Mouse (Mus musculus) liver, adult 2 months (tissue): ENCODE measurements at regions not wholly inside any gene's neighbourhood (a gene's known extent, or its start where the extent isn't known, plus 50 kb on each side); places are given as distances from the start of the nearest gene placed in this dataset.

ENCODE experiments used
- DNase-seq: peaks from one replicate; pipeline ENCODE4 v3.0.0-alpha.2; 2011; ENCODE audit warnings: low read depth, low spot score; ENCODE audit errors: extremely low read depth
- H3K27ac ChIP-seq: fragments of 200-500 bp; replicated peaks from 2 replicates; pipeline ENCODE4 v1.5.1; 2012; ENCODE audit warnings: low read depth, mild to moderate bottlenecking, control low read depth, inconsistent platforms, low read length; ENCODE audit not compliant: insufficient read depth
- H3K27me3 ChIP-seq: fragments of 200-500 bp; 2 replicates; pipeline ENCODE4 v1.6.1; 2012; ENCODE audit warnings: mild to moderate bottlenecking, moderate library complexity, low read length, inconsistent platforms; ENCODE audit not compliant: control insufficient read depth, insufficient read depth
- H3K36me3 ChIP-seq: fragments of 200-500 bp; 2 replicates; pipeline ENCODE4 v1.6.1; 2012; ENCODE audit warnings: low read length, inconsistent platforms; ENCODE audit not compliant: control insufficient read depth, insufficient read depth
- H3K4me1 ChIP-seq: fragments of 200-500 bp; 2 replicates; pipeline ENCODE4 v1.6.1; 2011; ENCODE audit warnings: low read length; ENCODE audit not compliant: control insufficient read depth, insufficient read depth
- H3K4me3 ChIP-seq: fragments of 200-500 bp; 2 replicates; pipeline ENCODE4 v1.5.1; 2011; ENCODE audit warnings: low read depth, mild to moderate bottlenecking, control low read depth, low read length, moderate library complexity; ENCODE audit not compliant: insufficient read depth
- H3K79me2 ChIP-seq: fragments of 200-500 bp; 2 replicates; pipeline ENCODE4 v1.6.1; 2012; ENCODE audit warnings: inconsistent platforms, mild to moderate bottlenecking, low read length, moderate library complexity; ENCODE audit not compliant: control insufficient read depth, insufficient read depth
- H3K9ac ChIP-seq: fragments of 200-500 bp; 2 replicates; pipeline ENCODE4 v1.6.1; 2012; ENCODE audit warnings: low read depth, mild to moderate bottlenecking, control low read depth, inconsistent platforms, low read length
- CTCF ChIP-seq: fragments of 200-500 bp; IDR thresholded peaks from 2 replicates; pipeline ENCODE4 v1.5.1; 2011; ENCODE audit warnings: low read depth, low read length, control low read depth
- POLR2A ChIP-seq: fragments of 200-500 bp; IDR thresholded peaks from 2 replicates; pipeline ENCODE4 v1.6.1; 2011; ENCODE audit warnings: low read length, control low read depth; ENCODE audit not compliant: insufficient read depth; ENCODE audit errors: extremely low read depth
- WGBS: fragments of 180-500 bp; shearing (Covaris S2); methylation state at CpG from one replicate; pipeline ENCODE4 v1.1.7; 2018; 5-methylcytosine and 5-hydroxymethylcytosine counted together

DNA sequence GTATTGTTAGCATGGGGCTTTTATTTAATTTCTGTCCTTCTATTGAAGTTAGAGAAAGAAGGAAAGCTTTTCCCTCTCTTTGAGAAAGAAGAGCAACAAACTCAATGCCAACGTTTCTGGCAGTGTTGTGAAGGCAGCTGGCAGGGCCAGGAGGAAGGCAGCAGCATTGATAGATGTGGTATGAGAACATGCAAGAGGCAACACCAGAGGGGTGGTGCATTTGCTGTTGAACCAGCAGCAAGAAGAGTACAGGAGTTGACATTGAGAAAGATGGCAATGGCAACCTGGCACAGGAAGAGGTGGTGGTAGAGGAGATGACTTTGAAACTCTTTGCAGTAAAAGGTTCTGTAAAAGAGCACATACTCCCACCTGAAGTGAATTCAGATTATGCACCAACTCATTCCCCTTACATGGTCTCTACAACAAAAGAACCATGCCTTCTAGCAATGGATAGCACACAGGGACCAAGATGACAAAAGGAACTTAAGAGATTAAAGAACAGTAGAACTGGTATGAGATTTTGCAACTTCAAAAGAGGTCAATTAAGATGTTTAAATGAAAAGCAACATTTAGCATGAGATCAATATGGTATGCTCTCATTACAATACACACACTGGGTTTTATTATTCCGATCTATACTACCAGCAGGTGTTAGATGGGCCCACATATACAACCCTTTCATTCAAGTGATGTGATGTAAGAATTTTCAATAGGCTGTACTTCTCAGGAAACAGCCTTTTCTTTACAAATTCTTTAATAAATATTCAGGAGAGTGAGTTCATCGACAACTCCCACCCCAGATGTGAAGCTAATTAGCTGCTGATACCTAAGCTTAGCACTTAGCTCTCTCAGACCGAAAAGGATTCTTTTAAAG, 495.1 kb upstream of the B3galt2 start:
- DNase-seq: no peak
- TF ChIP-seq POLR2A: no peak
- 57% methylated on average over 4 of the region's 4 CpGs for WGBS

DNA sequence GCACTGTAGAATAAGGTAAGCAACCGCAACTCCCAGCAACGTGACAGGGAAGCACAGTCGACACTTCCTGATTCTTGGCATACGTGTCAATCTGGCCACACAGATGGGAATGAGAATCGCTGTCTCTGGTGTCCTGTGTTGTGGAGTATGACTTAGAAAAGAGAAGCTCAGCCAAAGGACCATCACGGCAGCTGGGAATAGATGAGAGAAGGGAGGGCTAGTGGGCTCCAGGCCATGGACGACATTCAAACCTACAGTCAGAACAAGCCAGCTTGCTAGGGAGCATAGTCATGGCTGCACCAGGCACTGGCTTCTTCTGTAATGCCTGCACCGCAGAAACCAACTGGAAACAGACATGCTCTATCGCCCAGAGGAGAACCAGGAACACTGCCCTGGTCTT, 469.2 kb upstream of the B3galt2 start:
- no peak for DNase-seq
- Histone ChIP-seq H3K9ac (no peak overlapping the region), H3K4me3 (no peak overlapping the region), H3K79me2 (no peaks in the 10 kb centered on the region), H3K27me3 (no peaks in the 10 kb centered on the region), H3K27ac (no peak overlapping the region), H3K36me3 (no peaks in the 10 kb centered on the region), H3K4me1 (no peaks in the 10 kb centered on the region)
- TF ChIP-seq CTCF (no peak), POLR2A (no peak)
- 81% methylated on average over 9 of the region's 9 CpGs for WGBS

More for the DNA sequence above, 495.1 kb upstream of the B3galt2 start:
- no peak overlapping the region for H3K4me3 ChIP-seq
- no peaks in the 10 kb centered on the region for H3K36me3 ChIP-seq
- H3K27me3 ChIP-seq: no peaks in the 10 kb centered on the region; the same call in 1 of the 2 replicates
- no peak overlapping the region for H3K9ac ChIP-seq
- H3K79me2 ChIP-seq: no peaks in the 10 kb centered on the region
- no peak overlapping the region for H3K27ac ChIP-seq
- no peaks in the 10 kb centered on the region for H3K4me1 ChIP-seq

- H3K79me2 ChIP-seq: no peaks in the 10 kb centered on the region
- TF ChIP-seq CTCF: no peak
- no peak for TF ChIP-seq POLR2A
- 76% methylated on average over 2 of the region's 2 CpGs for WGBS
- H3K36me3 ChIP-seq: no peaks in the 10 kb centered on the region
- no peak for DNase-seq
- H3K4me3 ChIP-seq: no peak overlapping the region
- H3K9ac ChIP-seq: no peak overlapping the region
- no peak overlapping the region for H3K27ac ChIP-seq
- no peaks in the 10 kb centered on the region for H3K4me1 ChIP-seq
- H3K27me3 ChIP-seq: no peaks in the 10 kb centered on the region
These were observed 466.6 kb upstream of the B3galt2 start for GRCm38 (mm10) chr1:143173836-143174235.

GRCm38 (mm10) chr1:143192167-143192793, 448.2 kb upstream of the B3galt2 start:
- no peaks in the 10 kb centered on the region for H3K36me3 ChIP-seq
- no peak overlapping the region for H3K27ac ChIP-seq
- no peaks in the 10 kb centered on the region for H3K4me1 ChIP-seq
- no peak overlapping the region for H3K4me3 ChIP-seq
- TF ChIP-seq POLR2A: no peak
- no peak for TF ChIP-seq CTCF
- WGBS: 73% methylated on average over 3 of the region's 3 CpGs
- no peak overlapping the region for H3K9ac ChIP-seq
- no peak for DNase-seq
- H3K27me3 ChIP-seq: no peaks in the 10 kb centered on the region
- H3K79me2 ChIP-seq: no peaks in the 10 kb centered on the region

- H3K27me3 ChIP-seq: no peaks in the 10 kb centered on the region
- H3K79me2 ChIP-seq: no peaks in the 10 kb centered on the region
- no peaks in the 10 kb centered on the region for H3K4me1 ChIP-seq
- no peak overlapping the region for H3K4me3 ChIP-seq
- 77% methylated on average over 4 of the region's 4 CpGs for WGBS
- H3K27ac ChIP-seq: no peak overlapping the region
- H3K36me3 ChIP-seq: no peaks in the 10 kb centered on the region
- DNase-seq: no peak
- no peak overlapping the region for H3K9ac ChIP-seq
- TF ChIP-seq POLR2A (no peak), CTCF (no peak)
These were observed 440.1 kb upstream of the B3galt2 start for GRCm38 (mm10) chr1:143200213-143200889.
